Mouse (Mus musculus) stomach, postnatal 0 days (tissue): ENCODE data around the gene Stk11. TPM values are rescaled to one million over a fixed set of nuclear protein-coding genes. Genes with fewer than 3 reads are reported as not detected.
A peak's percentile ranks its signal among the peaks of the same experiment; 100 is the strongest.

Experiments
- ATAC-seq: fragments of 200-750 bp; cut with Nextera tagmentation; 2 replicates; pipeline ENCODE4 v1.8.0; 2017; ENCODE audit not compliant: low FRiP score, low TSS enrichment
- DNase-seq: peaks from one replicate; pipeline ENCODE4 v3.0.0-alpha.2; 2016; ENCODE audit warnings: low spot score
- H3K27ac ChIP-seq: fragments of 300-500 bp; sonication (generic); replicated peaks from 2 replicates; pipeline ENCODE4 v1.5.1; 2014; ENCODE audit warnings: mild to moderate bottlenecking, control low read depth
- H3K27me3 ChIP-seq: fragments of 300-500 bp; sonication (generic); 2 replicates; pipeline ENCODE4 v1.6.1; 2014; ENCODE audit warnings: low read length; ENCODE audit not compliant: control insufficient read depth, insufficient read depth
- H3K36me3 ChIP-seq: fragments of 300-500 bp; sonication (generic); 2 replicates; pipeline ENCODE4 v1.6.1; 2014; ENCODE audit warnings: low read length, mixed read lengths; ENCODE audit not compliant: control insufficient read depth, insufficient read depth
- H3K4me1 ChIP-seq: fragments of 300-500 bp; sonication (generic); replicated peaks from 2 replicates; pipeline ENCODE4 v1.6.1; 2014; ENCODE audit warnings: antibody characterized with exemption; ENCODE audit not compliant: control insufficient read depth, insufficient read depth
- H3K4me2 ChIP-seq: fragments of 300-500 bp; sonication (generic); replicated peaks from 2 replicates; pipeline ENCODE4 v1.6.1; 2014; ENCODE audit warnings: low read depth, mild to moderate bottlenecking, control low read depth, moderate library complexity
- H3K4me3 ChIP-seq: fragments of 300-500 bp; sonication (generic); 2 replicates; pipeline ENCODE4 v1.5.1; 2014; ENCODE audit warnings: low read depth, low read length, control low read depth
- H3K9ac ChIP-seq: fragments of 300-500 bp; sonication (generic); 2 replicates; pipeline ENCODE4 v1.6.1; 2014; ENCODE audit warnings: mild to moderate bottlenecking, low read length, control low read depth, mixed read lengths
- H3K9me3 ChIP-seq: fragments of 300-500 bp; sonication (generic); 2 replicates; pipeline ENCODE4 v1.6.1; 2016; ENCODE audit warnings: low read length; ENCODE audit not compliant: control insufficient read depth
- CTCF ChIP-seq: IDR thresholded peaks from 2 replicates; pipeline ENCODE4 v1.5.1; 2016; ENCODE audit warnings: antibody characterized with exemption, low read depth, mild to moderate bottlenecking, moderate library complexity
- EP300 ChIP-seq: optimal IDR thresholded peaks from 2 replicates; pipeline ENCODE3; 2016; ENCODE audit warnings: antibody characterized with exemption
- WGBS: fragments of 180-500 bp; shearing (Covaris S2); extraction: QIAGEN DNeasy Blood & Tissue Kit; methylation state at CpG from one replicate; pipeline ENCODE4 v1.1.7; 2014; 5-methylcytosine and 5-hydroxymethylcytosine counted together
- polyA plus RNA-seq: library from polyadenylated mRNA; unstranded; fragments of >200 nt; fragmentation: Nextera tagmentation; extraction: Ambion mirVana; gene quantifications from 2 replicates; pipeline ENCODE4 v1.2.1, GENCODE M21; 2015

Stk11 gene
- polyA plus RNA-seq, 1 experiment from 2014 or later: 10.3 TPM

DNA sequence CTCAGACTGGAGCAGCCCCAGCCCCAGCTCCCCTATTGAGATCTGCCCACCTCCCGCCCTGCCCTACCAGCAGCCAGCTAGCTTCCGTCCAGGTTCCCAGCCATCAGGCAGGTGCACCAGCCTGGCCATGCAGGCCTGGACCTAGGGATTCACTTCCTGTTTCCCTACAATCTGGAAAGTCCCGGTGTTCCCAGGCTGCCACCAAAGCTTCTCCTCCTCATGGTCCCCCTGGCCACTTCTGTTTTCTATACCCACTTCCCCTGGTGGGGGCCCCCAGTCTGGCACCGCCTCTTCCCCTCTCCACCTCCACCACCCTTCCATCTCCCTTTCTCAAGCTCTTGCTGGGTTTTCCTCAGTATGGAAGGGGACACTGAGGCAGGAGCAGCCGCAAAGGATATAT is 10.1 kb upstream of the Stk11 start, which contains the start of gene Sbno2:
TSS of gene Sbno2 (minus strand) at position 112 of the 400 bp plus-strand sequence.
- WGBS: 56% methylated on average over 5 of the region's 5 CpGs
- peak within 1 kb of the TSS; percentile 10; the same call in 1 of the 2 replicates for H3K4me3 ChIP-seq
- TF ChIP-seq EP300: no peak
- TF ChIP-seq CTCF: no peak
- H3K9me3 ChIP-seq: no peaks in the 10 kb centered on the region
- H3K9ac ChIP-seq: peak within 1 kb of the TSS; percentile 43
- no peaks in the 10 kb centered on the region for H3K36me3 ChIP-seq
- H3K27ac ChIP-seq: peak within 1 kb of the TSS; percentile 84
- H3K4me2 ChIP-seq: peak within 1 kb of the TSS; percentile 36
- no peaks in the 10 kb centered on the region for H3K27me3 ChIP-seq
- DNase-seq: no peak
- peaks cover 9% of the 10 kb centered on the region for H3K4me1 ChIP-seq
- ATAC-seq: no peak

DNA sequence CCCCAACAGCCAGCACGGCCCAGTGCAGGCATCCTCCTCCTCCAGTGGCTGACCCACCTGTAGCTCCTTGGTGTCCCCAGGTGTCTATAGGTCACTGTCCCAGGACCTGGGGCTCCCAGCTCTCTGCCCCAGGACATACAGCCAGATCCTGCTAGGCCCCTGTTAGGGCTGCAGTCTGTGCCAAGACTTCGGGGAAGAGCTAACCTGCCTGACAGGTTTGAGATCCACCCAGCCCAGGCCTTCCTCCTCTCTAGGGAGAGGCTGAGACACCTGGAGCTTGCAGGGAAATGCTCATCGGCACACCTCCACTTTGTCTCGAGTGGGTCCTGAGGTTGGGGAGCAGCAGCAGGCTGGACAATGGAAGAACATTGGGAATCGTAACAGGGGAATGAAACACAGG is 9.7 kb upstream of the Stk11 start:
- H3K36me3 ChIP-seq: no peaks in the 10 kb centered on the region
- H3K9me3 ChIP-seq: no peaks in the 10 kb centered on the region
- TF ChIP-seq EP300 (no peak), CTCF (no peak)
- peak overlapping the region; percentile 84 for H3K27ac ChIP-seq
- WGBS: 46% methylated on average over 5 of the region's 5 CpGs
- no peaks in the 10 kb centered on the region for H3K27me3 ChIP-seq
- peak overlapping the region; percentile 36 for H3K4me2 ChIP-seq
- peak overlapping the region; percentile 43 for H3K9ac ChIP-seq
- DNase-seq: peak; percentile 56
- ATAC-seq: 0 out of 2 replicates have a peak, but pooled peaks have one; percentile 30
- H3K4me3 ChIP-seq: peak overlapping the region; percentile 10; the same call in 1 of the 2 replicates
- peaks cover 6% of the 10 kb centered on the region for H3K4me1 ChIP-seq

DNA sequence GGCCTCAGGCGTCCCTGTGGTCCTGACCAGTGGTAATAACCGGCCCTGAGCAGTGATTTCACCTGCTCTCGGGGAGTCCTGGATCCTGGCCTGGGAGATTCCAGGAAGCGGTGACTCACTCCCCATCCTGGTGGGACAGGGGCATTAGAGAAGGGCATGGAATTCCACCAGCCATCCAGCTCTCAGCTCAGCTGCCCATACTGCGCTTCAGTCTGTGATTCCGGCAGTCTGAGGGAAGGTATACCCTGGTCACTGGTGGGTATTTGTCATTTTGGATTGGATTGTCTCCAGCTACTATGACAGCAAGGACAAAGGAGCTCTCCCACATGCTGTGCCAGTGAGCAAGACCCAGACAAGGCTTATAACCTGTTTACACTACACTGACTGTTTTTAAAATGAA is 7.9 kb upstream of the Stk11 start:
- Histone ChIP-seq H3K4me3 (no peak overlapping the region), H3K4me1 (no peaks in the 10 kb centered on the region; the same call in 1 of the 2 replicates), H3K27me3 (no peaks in the 10 kb centered on the region), H3K9ac (no peak overlapping the region), H3K9me3 (no peaks in the 10 kb centered on the region), H3K4me2 (no peak overlapping the region), H3K36me3 (no peaks in the 10 kb centered on the region), H3K27ac (peak overlapping the region; percentile 35; the same call in 1 of the 2 replicates)
- 0 out of 2 replicates have a peak, but pooled peaks have one; percentile 10 for ATAC-seq
- DNase-seq: no peak
- 49% methylated on average over 6 of the region's 6 CpGs for WGBS
- TF ChIP-seq CTCF: no peak
- TF ChIP-seq EP300: no peak

GRCm38 (mm10) chr10:80114341-80115284 is 990 bp upstream of the Stk11 start:
- ATAC-seq: peak; percentile 69
- Histone ChIP-seq H3K9me3 (no peaks in the 10 kb centered on the region), H3K9ac (peak overlapping the region; percentile 61), H3K4me2 (peak overlapping the region; percentile 65), H3K4me1 (peaks cover 10% of the 10 kb centered on the region; the same call in 1 of the 2 replicates), H3K27me3 (no peaks in the 10 kb centered on the region), H3K27ac (peak overlapping the region; percentile 90), H3K4me3 (peak overlapping the region; percentile 44), H3K36me3 (no peaks in the 10 kb centered on the region)
- DNase-seq: peak; percentile 95
- TF ChIP-seq CTCF (peak; percentile 98), EP300 (no peak)
- WGBS: 2% methylated on average over 27 of the region's 27 CpGs

DNA sequence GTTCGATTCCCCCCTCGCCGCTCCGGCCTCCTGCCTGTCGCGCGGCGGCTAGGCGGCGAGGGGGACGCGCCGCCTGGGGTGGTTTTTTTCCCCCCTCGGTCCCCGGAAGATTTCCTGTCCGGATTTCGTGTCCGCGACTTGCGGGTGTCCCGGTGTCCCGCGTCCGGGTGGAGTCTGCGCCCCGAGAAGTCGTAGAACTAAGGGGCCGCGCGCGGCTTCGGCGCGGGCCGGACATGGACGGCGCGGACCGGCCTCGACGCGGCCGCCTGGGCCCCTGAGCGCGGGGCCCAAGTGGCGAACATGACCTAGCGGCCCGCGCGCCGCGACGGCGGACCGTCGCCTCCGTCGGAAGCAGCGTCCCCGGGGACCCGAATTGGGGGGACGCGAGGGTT is 337 bp downstream of the Stk11 start:
- TF ChIP-seq EP300: no peak
- no peak for TF ChIP-seq CTCF
- Histone ChIP-seq H3K27ac (peak overlapping the region; percentile 91), H3K9me3 (no peaks in the 10 kb centered on the region), H3K36me3 (0 out of 2 replicates have a peak, but pooled peaks cover 3% of the 10 kb centered on the region), H3K9ac (peak overlapping the region; percentile 90), H3K4me2 (peak overlapping the region; percentile 90), H3K4me1 (peaks cover 10% of the 10 kb centered on the region; the same call in 1 of the 2 replicates), H3K27me3 (no peaks in the 10 kb centered on the region), H3K4me3 (peak overlapping the region; percentile 91)
- ATAC-seq (no peak), DNase-seq (no peak)
- under 1% methylated on average over 63 of the region's 63 CpGs for WGBS

GRCm38 (mm10) chr10:80116563-80116926 is 942 bp downstream of the Stk11 start:
- TF ChIP-seq CTCF (no peak), EP300 (no peak)
- H3K9me3 ChIP-seq: no peaks in the 10 kb centered on the region
- H3K9ac ChIP-seq: peak overlapping the region; percentile 90
- peak overlapping the region; percentile 91 for H3K27ac ChIP-seq
- peak overlapping the region; percentile 90 for H3K4me2 ChIP-seq
- ATAC-seq (no peak), DNase-seq (no peak)
- 0 out of 2 replicates have a peak, but pooled peaks cover 3% of the 10 kb centered on the region for H3K36me3 ChIP-seq
- WGBS: under 1% methylated on average over 27 of the region's 27 CpGs
- H3K4me1 ChIP-seq: peaks cover 10% of the 10 kb centered on the region; the same call in 1 of the 2 replicates
- H3K4me3 ChIP-seq: peak overlapping the region; percentile 91
- H3K27me3 ChIP-seq: no peaks in the 10 kb centered on the region
